Mouse (Mus musculus) neural tube, embryonic 14.5 days (tissue): ENCODE measurements around the gene Calm4. TPM values are rescaled to one million over a fixed set of nuclear protein-coding genes. Genes with fewer than 3 reads are reported as not detected.

Source experiments
- polyA plus RNA-seq: library from polyadenylated mRNA; unstranded; fragments of >200 nt; fragmentation: Nextera tagmentation; extraction: Ambion mirVana; gene quantifications from 2 replicates; pipeline ENCODE4 v1.2.1, GENCODE M21; 2014

Calm4 gene
- polyA plus RNA-seq, 1 experiment from 2014 or later = not detected

Other genes with a start within 250 kb of the Calm4 start
- gene Fam208b, start 226.6 kb upstream of the Calm4 start, polyA plus RNA-seq = 24.9 and 27.0 TPM in 2 replicates
- gene Asb13, start 203.7 kb upstream of the Calm4 start, polyA plus RNA-seq = 16.6 and 16.9 TPM in 2 replicates
- not detected in 2 replicates for gene Calml3, start 33.4 kb upstream of the Calm4 start, polyA plus RNA-seq
- not detected in 2 replicates for gene Calm5, start 16.4 kb downstream of the Calm4 start, polyA plus RNA-seq
- 7.3 and 13.2 TPM in 2 replicates for gene Net1, start 80.5 kb downstream of the Calm4 start, polyA plus RNA-seq
- gene Tubal3, start 80.5 kb downstream of the Calm4 start, polyA plus RNA-seq = not detected in 2 replicates
- gene Ucn3, start 107.6 kb downstream of the Calm4 start, polyA plus RNA-seq = not detected in 2 replicates
- 0.37 and 0.62 TPM in 2 replicates for gene Akr1c14, start 211.3 kb downstream of the Calm4 start, polyA plus RNA-seq